Mouse (Mus musculus): Measurements from ENCODE around the gene Adrm1.

DNA sequence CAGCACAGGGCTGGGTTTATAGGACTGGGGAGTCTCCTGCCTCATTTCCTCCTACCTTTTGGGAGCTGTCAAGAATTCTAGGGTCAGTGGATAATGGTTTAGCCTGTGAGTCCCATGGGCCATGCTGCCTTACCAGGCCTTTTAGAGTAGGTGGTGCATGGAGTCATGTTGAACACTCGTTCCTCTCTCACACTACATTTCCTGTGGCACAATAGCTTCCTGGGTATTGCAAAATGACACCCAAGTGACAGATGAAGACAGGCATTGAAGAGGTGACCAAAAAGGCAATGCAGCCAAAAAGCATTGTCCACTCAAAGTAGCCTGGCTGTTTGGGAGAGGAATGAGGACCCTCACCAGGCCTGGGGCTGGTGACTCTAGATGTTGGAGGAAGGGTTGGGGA, 43.6 kb upstream of the Adrm1 start:
- TF ChIP-seq CTCF (IDR thresholded peaks at IDR 0.05; ENCODE audit: low read depth, low read length) (no peak), EP300 (IDR thresholded peaks at IDR 0.05; ENCODE audit: insufficient read depth, low read depth, low read length) (no peak)

All from ES-Bruce4 (cell line).